Mouse (Mus musculus) bone marrow macrophage, adult 2 months (primary cell): ENCODE results near the gene Asb13.

Source experiments
- CTCF ChIP-seq: IDR thresholded peaks from 2 replicates; pipeline ENCODE4 v1.5.1; 2012; ENCODE audit warnings: low read depth, mild to moderate bottlenecking, low read length, moderate library complexity
- POLR2A ChIP-seq: IDR thresholded peaks from 2 replicates; pipeline ENCODE4 v1.6.1; 2012; ENCODE audit warnings: mild to moderate bottlenecking, low read depth, low read length, borderline replicate concordance

DNA sequence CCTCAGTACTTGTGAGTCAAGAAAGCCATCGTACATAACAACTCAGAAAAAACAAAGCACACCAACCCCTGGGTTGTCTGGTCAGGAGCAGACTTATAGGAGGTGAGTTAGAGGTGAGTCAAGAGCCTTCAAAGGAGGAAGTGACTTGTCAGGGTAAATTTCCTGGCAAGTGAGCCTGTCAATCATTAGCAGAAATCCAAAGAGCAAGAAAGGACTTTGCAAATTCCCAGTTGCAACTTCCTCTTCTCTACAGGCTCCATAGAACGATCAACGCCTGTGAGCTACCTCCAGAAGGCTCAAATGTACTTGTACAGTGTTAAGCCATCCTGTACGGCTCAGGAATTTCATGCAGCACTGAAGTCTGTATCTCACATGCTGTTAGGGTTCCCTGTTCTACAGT lies 66.9 kb downstream of the Asb13 start:
- TF ChIP-seq CTCF (no peak), POLR2A (no peak)
